Mouse (Mus musculus) small intestine, adult 2 months (tissue): ENCODE results near the gene Lman2l.

ENCODE experiments used
- CTCF ChIP-seq: fragments of 200-500 bp; IDR thresholded peaks from 2 replicates; pipeline ENCODE4 v1.5.1; 2012; ENCODE audit warnings: low read depth, mild to moderate bottlenecking, control low read depth, inconsistent platforms, low read length, moderate library complexity, mixed read lengths; ENCODE audit not compliant: insufficient replicate concordance, insufficient read length; ENCODE audit errors: extremely low read depth
- POLR2A ChIP-seq: fragments of 200-500 bp; IDR thresholded peaks from 2 replicates; pipeline ENCODE4 v1.6.1; 2012; ENCODE audit warnings: low read depth, mild to moderate bottlenecking, control low read depth, inconsistent platforms, low read length, moderate library complexity

DNA sequence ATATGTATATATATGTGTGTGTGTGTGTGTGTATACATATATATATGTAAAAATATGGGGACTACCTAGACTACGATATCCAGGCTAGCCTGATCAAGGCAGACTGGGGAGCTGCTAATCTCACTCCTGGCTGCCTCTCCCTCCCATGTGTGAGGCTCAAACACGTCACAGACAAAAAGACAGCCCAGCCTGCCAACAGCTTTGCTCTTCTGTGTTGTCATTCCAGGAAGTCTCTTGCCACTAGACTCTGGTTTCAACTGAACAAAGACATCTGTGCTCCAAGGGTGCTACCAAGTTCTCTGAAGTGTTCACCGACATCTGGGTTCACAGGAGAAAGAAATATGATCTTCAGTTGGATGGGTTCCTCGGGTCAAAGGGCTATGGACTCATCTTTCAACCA, 10.0 kb downstream of the Lman2l start:
- TF ChIP-seq CTCF (no peak), POLR2A (no peak)
